Mouse (Mus musculus): ENCODE data around the gene Lurap1l.

Gene Lurap1l

GRCm38 (mm10) chr4:80917812-80918211 is 7.4 kb downstream of the Lurap1l start:
- no peak for DNase-seq (ENCODE audit: low spot score in 2 of 2)

GRCm38 (mm10) chr4:80918526-80919129 is 8.2 kb downstream of the Lurap1l start:
- DNase-seq (ENCODE audit: low spot score in 2 of 2): no peak

- no peak for DNase-seq (ENCODE audit: low spot score in 2 of 2)
These were observed 8.9 kb downstream of the Lurap1l start for GRCm38 (mm10) chr4:80919217-80919867.

GRCm38 (mm10) chr4:80921646-80922489 is 11.4 kb downstream of the Lurap1l start:
- DNase-seq (ENCODE audit: low spot score in 2 of 2): no peak

- DNase-seq (ENCODE audit: low spot score in 2 of 2): no peak
These were observed 12.2 kb downstream of the Lurap1l start for GRCm38 (mm10) chr4:80922654-80923053.

- no peak for DNase-seq (ENCODE audit: low spot score in 2 of 2)
These were observed 14.4 kb downstream of the Lurap1l start for GRCm38 (mm10) chr4:80924815-80925214.

GRCm38 (mm10) chr4:80925752-80926519 is 15.5 kb downstream of the Lurap1l start:
- DNase-seq (ENCODE audit: low spot score in 2 of 2): no peak

GRCm38 (mm10) chr4:80934749-80935148 is 24.3 kb downstream of the Lurap1l start:
- no peak for DNase-seq (ENCODE audit: low spot score in 2 of 2)

GRCm38 (mm10) chr4:80939115-80939514 is 28.7 kb downstream of the Lurap1l start:
- DNase-seq (ENCODE audit: low spot score in 2 of 2): no peak

GRCm38 (mm10) chr4:80940946-80941345 is 30.5 kb downstream of the Lurap1l start:
- no peak for DNase-seq (ENCODE audit: low spot score in 2 of 2)

GRCm38 (mm10) chr4:80941978-80942377 is 31.5 kb downstream of the Lurap1l start:
- no peak for DNase-seq (ENCODE audit: low spot score in 2 of 2)

GRCm38 (mm10) chr4:80944605-80945004 is 34.2 kb downstream of the Lurap1l start:
- no peak for DNase-seq (ENCODE audit: low spot score in 2 of 2)

- no peak for DNase-seq (ENCODE audit: low spot score in 2 of 2)
These were observed 38.7 kb downstream of the Lurap1l start for GRCm38 (mm10) chr4:80949110-80949509.

GRCm38 (mm10) chr4:80949720-80950119 is 39.3 kb downstream of the Lurap1l start:
- no peak for DNase-seq (ENCODE audit: low spot score in 2 of 2)

GRCm38 (mm10) chr4:80950280-80950781 is 39.9 kb downstream of the Lurap1l start:
- no peak for DNase-seq (ENCODE audit: low spot score in 2 of 2)

- DNase-seq (ENCODE audit: low spot score in 2 of 2): no peak
These were observed 42.2 kb downstream of the Lurap1l start for GRCm38 (mm10) chr4:80952653-80953052.

GRCm38 (mm10) chr4:80955942-80956341 is 45.5 kb downstream of the Lurap1l start:
- no peak for DNase-seq (ENCODE audit: low spot score in 2 of 2)

GRCm38 (mm10) chr4:80967526-80967925 is 57.1 kb downstream of the Lurap1l start:
- no peak for DNase-seq (ENCODE audit: low spot score in 2 of 2)

- no peak for DNase-seq (ENCODE audit: low spot score in 2 of 2)
These were observed 61.4 kb downstream of the Lurap1l start for GRCm38 (mm10) chr4:80971846-80972245.

GRCm38 (mm10) chr4:80973896-80974295 is 63.5 kb downstream of the Lurap1l start:
- no peak for DNase-seq (ENCODE audit: low spot score in 2 of 2)

- no peak for DNase-seq (ENCODE audit: low spot score in 2 of 2)
These were observed 80.4 kb downstream of the Lurap1l start for GRCm38 (mm10) chr4:80990819-80991218.

- no peak for DNase-seq (ENCODE audit: low spot score in 2 of 2)
These were observed 93.1 kb downstream of the Lurap1l start for GRCm38 (mm10) chr4:81003528-81003927.

All from cerebellum, postnatal 4 days (tissue).